Mouse (Mus musculus): Measurements from ENCODE around the gene Gm20388.

Gm20388 gene

DNA sequence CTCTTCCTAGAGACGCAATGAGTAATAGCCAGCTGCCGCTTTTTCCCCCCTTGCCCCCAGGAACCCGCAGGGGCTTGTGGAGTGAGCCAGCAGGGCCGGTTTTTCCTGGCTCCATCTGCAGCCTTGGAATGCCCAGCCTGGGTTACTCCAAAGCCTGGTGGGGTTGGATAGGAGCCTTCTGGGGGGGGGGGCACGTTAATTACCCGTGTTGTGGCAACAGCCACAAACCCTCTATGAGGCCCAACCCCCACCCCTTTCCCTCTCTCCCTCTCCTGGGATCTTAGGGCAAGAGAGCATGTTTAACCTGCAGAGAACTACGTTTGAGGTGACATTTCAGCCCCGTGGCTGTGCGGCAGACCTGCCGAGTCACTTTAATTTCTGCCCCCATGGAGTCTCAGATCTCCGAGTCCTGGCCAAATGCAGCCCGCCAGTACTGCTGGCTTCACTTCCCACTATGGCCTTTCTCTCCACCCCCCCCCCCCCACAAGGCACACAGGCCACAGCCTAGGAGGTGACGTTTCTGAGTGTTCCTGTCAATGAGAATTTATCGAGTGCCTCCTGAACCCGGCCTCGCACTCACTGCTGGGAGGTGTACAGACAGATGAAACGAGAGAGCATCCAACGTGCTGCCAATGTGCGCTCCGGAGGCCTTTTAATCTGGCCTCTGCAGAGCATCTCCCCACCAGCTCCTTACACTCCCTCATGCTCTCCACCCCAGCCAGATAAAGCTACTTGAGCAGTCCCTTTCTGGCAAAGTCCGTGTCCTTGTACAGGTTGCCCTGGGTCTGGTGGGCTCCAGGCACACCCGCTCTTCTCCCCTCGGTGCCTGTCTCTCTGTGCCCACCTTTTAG, 629.4 kb downstream of the Gm20388 start:
- no peak for DNase-seq (ENCODE audit: low spot score in 2 of 2)

DNA sequence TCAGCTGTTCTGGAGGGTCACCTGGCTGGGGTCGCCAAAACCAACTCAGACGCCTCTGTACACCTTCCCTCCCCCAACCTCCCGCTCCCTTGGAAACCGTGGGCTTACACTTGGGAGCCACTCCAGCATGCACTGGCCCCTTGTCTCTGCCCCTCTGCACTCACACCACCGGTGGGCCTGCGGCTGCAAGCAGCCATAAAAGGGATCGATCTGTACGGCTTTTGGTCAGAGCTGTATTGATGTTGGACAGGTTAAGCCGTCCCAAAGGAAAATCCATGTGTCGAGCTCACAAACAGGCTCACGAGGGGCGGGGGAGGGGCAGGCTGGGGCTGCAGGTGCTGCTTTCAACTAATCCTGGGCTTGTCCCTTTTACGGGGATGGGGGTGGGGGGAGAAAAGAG, 632.4 kb downstream of the Gm20388 start:
- no peak for DNase-seq (ENCODE audit: low spot score in 2 of 2)

DNA sequence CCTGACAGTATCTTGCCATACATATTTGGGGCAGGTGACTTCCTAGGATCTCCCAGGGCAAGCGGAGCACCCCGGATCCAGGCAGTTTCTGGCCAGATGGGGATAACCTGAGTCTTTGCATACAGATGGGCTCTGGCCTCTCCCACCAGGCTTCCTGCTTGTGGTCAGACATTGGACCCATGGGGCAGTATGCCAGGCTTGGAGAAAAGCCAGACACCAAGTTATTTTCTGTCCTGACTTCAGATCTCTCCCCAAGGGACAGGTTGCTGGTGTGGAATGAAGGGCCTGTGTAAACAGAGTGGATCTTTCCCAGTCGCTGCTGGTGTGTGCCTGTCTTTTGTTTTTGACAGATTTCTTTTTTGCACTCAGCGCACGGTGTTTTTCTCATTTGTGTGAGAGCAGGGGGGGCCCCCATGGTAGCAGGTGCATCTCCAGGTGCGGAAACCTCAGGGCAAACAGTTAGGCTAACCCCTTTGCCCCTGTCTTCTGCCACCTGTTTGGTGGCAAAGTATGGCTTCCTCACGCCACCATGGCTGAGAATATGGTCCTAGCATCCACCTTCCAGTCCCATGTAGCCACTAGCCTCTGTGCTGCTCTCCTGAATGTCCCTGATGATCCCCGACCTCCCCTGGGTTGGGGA, 632.9 kb downstream of the Gm20388 start:
- DNase-seq (ENCODE audit: low spot score in 2 of 2): no peak

DNA sequence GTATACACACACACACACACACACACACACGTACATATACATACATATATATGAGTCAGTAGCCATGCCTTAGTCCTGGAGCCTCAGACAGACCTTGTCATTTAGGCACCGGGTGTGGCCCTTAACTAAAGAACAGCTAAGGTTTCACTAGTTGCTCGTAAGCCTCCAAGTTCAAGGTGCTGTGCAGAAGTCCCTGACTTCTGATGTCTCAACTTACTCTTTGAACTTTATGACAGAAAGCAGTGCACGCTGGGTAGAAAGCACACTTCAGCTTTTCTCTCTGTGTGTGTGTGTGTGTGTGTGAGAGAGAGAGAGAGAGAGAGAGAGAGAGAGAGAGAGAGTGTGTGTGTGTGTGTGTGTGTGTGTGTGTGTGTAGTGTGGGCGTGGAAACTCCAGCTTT, 633.5 kb downstream of the Gm20388 start:
- DNase-seq (ENCODE audit: low spot score in 2 of 2): no peak

DNA sequence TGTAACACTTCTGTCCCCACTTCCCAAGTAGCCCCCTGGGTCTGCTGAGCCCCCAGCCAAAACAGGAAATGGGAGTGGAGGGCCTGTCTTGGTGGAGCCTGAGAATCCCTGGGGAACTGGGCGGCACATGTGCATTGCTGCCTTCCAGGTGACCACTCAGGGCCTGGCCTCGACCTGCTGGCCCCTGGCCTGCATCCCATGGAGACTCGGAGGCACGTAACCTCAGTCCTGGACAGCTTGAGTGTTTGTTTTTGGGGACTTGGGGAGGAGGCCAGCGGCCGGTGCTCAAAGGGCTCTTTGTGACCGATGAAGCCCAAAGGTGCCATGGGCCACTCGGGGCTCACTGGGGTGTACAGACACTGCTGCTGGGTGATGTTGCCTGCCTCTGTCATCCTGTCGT, 636.9 kb downstream of the Gm20388 start:
- DNase-seq (ENCODE audit: low spot score in 2 of 2): no peak

DNA sequence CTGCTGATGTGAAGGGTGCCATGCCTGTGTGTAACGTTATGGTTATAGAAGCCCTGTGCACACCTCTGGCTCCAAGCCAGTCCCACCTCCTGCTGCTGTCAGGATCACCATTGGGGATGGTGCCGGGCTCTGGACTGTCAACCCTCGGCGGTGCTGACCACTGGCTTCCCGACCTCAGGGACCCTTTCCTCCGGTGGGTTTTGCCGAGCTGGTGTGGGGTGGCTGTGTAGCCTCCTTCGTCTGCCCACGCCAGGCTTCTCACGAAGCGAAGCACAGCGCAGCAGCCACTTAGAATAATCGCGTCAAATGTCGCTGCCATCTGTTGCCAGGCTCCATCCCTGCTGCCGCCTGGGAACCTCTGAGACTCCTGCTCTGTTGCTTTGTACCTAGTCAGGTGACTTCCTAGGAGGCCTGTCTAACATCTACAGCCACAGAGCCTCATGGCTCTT, 637.7 kb downstream of the Gm20388 start:
- DNase-seq (ENCODE audit: low spot score in 2 of 2): no peak

DNA sequence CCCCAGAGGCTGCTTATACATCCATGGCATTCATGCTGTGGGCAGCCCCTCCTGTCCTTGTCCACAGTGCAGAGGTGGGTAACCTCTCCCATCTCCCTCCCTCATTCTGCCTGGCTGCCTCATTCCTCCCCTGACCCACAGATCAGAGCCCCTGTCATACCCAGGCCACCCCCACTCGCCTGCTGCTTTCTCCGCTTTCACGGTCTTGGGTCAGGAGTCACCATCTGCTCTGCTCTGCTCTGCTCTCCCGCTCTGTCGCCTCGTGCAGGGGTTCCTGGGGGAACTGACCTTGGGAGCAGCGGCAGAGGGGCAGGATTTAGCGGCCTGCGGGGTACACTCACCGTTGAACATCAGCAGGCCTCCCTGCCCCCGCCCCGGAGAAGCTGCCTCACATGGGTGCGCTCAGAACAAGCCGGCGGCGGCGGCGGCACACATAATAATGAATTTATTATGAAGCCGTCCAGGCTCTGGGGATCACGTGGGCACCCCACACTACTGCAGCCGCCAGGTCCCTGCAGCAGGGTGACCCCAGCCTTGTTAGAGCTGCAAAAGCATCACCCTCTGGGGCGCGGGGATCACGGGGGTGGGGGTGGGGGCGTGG, 638.8 kb downstream of the Gm20388 start:
- no peak for DNase-seq (ENCODE audit: low spot score in 2 of 2)

DNA sequence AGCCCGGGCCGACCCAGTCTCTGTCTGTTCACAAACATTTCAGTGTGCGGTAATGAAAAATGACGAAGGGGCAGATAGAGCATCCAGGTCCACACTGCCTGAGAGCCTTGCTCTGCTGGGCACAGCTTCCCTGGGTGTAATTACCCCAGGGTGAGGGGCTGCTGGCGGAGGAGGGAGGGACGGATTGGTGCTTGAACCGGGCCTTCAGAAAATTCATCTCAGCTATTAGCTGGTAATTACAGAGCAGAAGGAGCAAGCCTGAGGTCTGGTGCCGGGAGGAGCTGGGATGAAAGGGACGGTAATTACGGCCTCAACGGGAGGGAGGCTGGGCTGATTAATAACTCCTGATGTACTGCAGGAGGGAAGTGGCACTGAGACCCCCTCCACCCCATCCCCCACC, 639.3 kb downstream of the Gm20388 start:
- no peak for DNase-seq (ENCODE audit: low spot score in 2 of 2)

DNA sequence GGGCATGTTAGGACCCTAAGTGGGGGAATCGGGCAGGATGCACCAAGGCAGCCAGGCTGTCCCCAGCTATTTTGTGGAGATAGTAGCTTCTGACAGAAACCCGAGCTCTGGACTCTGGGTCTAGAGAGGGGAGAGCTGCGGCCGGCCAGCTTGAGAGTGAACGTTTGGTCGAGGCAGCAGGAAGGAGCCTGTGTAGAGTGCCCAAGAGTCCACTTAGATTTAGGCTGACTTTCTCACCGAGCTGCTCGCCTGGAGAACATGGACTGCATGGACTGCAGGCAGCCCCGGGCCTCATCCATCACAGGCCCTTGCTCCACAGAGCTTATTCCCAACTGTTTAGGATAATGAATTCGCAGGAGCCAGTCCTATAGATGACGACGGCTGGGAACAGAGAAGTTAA, 639.8 kb downstream of the Gm20388 start:
- no peak for DNase-seq (ENCODE audit: low spot score in 2 of 2)

DNA sequence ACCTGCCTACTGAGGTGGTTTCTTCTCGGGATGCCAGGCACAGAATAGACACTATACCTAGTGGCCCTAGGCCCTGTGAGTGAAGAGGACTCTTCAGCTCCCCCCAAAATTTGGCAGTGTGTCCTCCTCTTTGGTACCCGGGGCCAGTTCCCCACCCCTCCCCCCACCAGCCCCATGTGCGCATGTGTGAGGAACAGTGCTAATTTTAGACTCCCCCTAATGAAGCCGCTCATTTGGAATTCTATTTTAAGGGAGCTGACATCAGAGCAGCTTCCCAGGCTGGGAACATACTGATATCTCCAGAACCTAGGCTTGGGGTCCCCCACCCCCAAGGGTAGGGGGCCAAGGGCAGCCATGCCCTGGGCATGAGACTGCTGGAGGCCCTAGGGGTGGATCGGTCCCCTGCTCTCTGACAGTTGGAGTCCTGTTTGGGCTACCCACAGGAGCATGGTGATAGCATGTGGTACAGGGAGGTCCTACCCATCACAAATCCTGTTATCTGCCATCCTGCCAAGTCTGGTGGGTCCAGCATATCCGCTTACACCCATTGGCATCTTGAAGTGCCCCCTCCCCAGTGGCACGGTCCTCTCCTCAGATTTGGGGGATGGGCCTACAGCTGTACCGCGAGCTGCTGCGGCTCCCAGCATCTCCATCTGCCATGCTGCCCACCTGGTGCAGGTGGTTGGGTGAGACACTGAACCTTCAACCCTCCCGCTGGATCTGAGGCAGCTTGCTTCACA, 640.5 kb downstream of the Gm20388 start:
- no peak for DNase-seq (ENCODE audit: low spot score in 2 of 2)

DNA sequence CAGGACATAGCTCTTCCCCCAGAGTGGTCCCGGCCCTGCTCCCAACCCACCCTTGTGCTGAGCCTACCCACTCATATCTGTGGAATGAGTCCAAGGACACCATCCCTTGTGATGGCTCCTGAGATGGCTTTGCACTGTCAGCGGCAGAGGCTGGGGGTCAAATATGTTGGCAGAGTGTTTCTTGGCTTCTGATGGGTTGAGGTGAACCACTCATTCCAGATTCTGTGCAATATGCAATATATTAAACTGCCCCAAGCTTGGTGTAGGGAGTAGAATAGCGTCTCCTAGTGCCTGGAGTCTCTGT, 641.0 kb downstream of the Gm20388 start:
- no peak for DNase-seq (ENCODE audit: low spot score in 2 of 2)

DNA sequence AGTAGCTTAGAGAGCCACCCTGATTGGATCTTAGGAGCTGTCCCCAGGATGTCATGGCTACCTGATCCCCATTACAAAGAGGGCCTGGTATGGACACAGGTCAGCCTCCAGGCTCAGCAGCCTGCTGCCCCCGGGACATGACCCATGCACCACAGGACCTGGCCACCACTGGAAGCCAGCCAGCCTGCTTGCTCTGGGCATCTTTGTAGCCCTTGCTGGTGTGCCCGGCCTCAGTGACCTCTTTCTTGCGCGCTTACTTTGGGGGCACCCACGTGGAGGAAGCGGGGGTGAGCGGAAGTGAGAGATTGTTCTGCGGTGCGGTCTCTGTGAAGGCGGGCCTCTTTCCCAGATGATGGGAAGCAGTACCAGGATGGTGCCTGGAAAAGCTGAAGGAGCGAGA, 641.9 kb downstream of the Gm20388 start:
- DNase-seq (ENCODE audit: low spot score in 2 of 2): no peak

DNA sequence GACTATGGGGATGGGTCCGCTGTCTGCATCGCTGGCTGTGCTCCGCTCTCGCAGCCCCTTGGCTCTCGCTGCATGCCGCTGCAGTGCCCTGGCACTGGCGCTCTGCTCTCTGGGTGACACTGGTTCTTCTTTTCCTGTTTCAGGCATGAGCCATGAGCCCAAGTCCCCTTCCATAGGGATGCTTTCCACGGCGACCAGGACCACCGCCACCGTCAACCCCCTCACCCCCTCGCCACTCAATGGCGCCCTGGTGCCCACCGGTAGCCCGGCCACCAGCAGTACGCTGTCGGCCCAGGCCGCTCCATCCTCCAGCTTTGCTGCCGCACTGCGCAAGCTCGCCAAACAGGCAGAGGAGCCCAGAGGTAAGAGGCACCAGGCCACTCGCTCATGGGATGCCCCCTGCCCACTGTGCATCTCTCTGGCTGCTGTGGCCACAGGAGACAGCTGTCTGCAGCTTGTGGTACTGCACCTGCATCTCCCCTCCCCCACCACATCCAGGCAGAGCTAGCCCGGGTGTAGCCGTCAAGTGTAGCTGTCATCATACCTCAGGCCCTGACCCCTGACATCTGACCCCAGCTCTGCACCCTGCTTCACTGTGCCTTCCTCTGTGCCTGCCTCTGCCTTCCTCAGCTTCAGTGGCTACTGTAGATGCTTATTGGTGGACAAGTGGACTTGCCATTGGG, 642.9 kb downstream of the Gm20388 start:
- no peak for DNase-seq (ENCODE audit: low spot score in 2 of 2)

DNA sequence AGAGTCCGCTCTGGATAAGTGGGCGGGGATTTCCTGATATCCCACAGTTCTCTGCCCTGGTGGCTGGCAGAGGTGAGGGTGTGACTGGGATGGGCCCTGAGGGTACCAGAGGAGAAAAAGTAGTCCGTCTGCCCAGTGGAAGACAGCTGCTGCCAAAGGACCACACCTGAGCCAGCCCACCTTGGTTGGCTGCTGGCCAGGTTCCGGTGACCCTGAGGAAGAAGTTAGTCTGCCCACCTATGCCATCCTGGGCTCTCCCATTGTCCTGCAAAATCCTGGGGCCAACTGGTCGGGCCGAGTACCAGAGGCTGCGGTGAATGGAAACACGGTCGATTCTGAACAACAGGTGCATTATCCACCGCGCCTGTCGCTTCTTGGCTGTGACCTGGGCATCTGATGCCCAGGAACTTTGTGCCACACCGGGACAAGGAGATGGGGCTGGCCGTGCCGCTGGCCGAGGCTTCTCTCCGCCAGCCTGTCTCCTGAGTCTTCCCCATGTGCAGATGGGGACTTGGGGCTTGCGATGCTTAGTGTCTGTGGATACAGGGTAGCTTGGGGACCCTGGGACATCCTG, 643.9 kb downstream of the Gm20388 start:
- DNase-seq (ENCODE audit: low spot score in 2 of 2): no peak

DNA sequence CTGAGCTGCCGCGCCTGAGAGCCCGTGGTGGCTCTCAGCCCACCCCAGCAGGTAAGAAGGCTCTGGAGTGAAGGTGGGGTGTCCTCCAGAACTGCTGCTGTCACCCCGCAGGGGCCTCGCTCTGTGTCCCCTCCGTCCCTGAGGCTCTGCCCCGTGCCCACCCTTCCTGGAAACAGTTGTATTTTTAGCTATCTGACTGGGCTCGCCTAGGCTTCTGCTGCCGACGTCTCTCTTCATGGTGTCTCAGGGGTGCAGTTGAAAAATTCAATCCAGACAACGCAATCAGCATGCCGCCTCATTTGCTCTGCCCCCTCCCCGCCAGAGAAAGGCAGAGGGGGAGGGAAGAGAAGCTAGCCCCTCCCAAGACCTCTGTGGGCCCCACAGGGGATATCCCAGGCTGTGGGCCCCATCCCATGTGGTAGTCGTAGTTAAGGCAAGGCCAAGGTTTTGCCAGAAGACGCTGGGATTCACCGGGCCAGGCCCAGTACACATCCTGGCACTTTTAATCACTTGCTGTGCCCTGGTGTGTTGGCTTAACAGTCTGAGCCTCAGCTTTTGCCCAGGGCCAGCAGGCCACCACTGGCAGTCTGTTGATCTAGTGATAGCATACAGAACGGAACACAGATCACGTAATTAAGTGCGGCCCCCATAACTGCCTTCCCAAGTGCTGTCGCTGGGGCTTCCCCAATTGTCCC, 645.7 kb downstream of the Gm20388 start:
- no peak for DNase-seq (ENCODE audit: low spot score in 2 of 2)

DNA sequence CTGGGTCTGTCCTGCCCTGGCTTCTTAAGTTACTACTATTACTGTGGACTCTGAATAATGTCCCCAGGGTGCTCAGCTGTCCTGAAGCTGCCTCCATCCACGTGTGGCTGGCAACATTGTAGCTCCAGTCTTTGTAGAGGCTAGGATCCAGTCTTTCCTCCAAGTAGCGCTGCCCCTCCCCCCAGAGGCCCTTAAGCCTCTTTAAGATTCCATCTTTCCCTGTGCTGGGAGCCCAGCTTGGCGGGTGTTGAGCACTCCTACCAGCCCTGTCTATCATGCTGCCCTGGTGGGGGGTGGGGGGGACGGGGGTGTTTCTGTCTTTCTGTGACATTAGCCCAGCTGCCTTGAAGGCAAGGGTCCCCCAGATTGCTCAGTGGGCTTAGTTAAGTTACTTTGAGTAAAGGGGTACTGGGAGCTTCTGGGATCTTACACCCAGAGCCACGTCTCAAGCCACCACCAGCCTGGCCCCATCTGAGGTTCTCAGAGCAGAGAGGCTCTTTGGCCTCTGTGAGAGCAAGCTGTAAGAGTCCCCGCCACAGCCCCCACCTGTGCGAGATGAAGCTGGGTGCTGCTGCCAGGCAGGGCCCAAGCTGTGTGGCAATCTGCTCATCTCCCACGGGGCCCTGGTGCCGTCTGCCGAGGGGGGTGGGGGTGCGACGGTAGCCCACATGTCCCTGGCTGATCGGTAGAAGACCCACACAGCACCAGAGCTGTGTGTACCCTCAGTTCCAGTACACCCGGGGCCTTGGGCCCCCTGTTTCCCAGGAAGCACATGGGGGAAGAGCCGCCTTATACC, 646.7 kb downstream of the Gm20388 start:
- DNase-seq (ENCODE audit: low spot score in 2 of 2): no peak

DNA sequence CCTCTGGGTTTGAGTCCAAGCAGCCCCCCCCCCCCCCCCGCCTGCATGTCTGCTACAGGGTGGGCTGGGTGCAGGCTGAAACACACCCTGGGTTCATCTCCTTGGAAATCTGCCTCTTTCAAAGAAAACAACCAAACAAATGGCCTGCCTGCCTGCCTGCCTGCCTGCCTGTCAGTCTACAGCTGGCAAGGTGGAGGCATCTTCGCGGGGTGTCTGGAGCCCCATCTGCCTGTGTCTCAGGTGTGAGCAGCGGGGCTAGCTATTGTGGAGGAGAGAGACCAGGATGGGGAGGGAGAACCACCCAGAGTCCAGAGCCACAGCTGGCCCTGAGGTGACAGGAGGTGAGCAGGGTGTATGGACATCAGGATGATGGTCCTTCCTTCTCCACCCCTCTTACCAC, 647.5 kb downstream of the Gm20388 start:
- DNase-seq (ENCODE audit: low spot score in 2 of 2): no peak

DNA sequence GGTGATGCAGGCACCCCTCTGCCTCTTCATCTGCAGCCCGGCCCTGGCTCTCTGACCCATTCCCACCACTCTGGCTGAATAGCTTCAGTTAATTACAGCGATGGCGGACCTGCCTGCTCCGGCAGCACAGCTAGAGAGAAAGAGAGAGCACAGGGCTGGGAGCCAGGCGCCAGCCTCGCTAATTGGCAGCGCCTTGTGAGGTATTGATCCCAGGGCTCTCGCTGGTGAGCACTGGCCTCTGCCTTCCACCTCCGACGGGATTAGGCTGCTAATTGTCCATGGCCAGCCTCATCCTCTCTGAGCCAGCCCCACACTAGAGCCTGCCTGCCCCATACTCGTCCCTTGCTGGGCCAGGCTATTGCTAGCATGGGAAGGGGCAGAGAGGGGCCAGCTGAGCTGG, 649.0 kb downstream of the Gm20388 start:
- DNase-seq (ENCODE audit: low spot score in 2 of 2): no peak

DNA sequence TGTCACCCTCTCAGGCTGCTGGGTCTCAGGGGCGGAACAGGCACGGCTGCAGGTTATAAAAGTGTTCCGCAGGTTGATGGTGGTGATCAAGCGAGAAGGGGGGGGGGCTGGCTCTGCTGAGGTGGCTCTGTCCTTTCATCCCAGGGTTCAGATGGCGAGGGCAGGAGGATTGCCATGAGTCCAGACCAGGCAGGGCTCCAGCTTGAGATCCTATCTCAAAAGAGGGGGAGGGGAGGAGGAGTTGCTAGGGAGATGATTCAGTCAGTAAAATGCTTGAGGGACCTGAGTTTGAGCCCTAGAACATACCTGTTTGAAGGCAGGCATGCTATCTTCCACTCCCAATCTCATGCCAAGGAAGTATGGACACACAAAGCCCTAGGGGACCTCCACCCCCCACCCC, 649.9 kb downstream of the Gm20388 start:
- DNase-seq (ENCODE audit: low spot score in 2 of 2): no peak

Measured in urinary bladder, adult 18-20 months (tissue).